Mouse (Mus musculus) heart, embryonic 13.5 days (tissue): ENCODE data around the gene Phpt1. TPM values are rescaled to one million over a fixed set of nuclear protein-coding genes. Genes with fewer than 3 reads are reported as not detected.

Experiments
- ATAC-seq: fragments of 200-750 bp; cut with Nextera tagmentation; 2 replicates; pipeline ENCODE4 v1.8.0; 2017; ENCODE audit warnings: moderate TSS enrichment; ENCODE audit not compliant: insufficient number of reproducible peaks, low FRiP score, low TSS enrichment; ENCODE audit errors: extremely low read depth
- H3K27ac ChIP-seq: fragments of 300-500 bp; sonication (generic); replicated peaks from 2 replicates; pipeline ENCODE4 v1.5.1; 2015; ENCODE audit warnings: moderate library complexity, mild to moderate bottlenecking, inconsistent platforms
- H3K27me3 ChIP-seq: fragments of 300-500 bp; sonication (generic); replicated peaks from 2 replicates; pipeline ENCODE4 v1.6.1; 2015; ENCODE audit warnings: mild to moderate bottlenecking, inconsistent platforms
- H3K36me3 ChIP-seq: fragments of 300-500 bp; sonication (generic); 2 replicates; pipeline ENCODE4 v1.6.1; 2015; ENCODE audit warnings: mild to moderate bottlenecking, inconsistent platforms
- H3K4me1 ChIP-seq: fragments of 300-500 bp; sonication (generic); 2 replicates; pipeline ENCODE4 v1.6.1; 2015; ENCODE audit warnings: inconsistent platforms
- H3K4me2 ChIP-seq: fragments of 300-500 bp; sonication (generic); 2 replicates; pipeline ENCODE4 v1.6.1; 2015; ENCODE audit warnings: inconsistent platforms, mild to moderate bottlenecking, moderate library complexity
- H3K4me3 ChIP-seq: fragments of 300-500 bp; sonication (generic); 2 replicates; pipeline ENCODE4 v1.5.1; 2015; ENCODE audit warnings: moderate library complexity, mild to moderate bottlenecking, inconsistent platforms
- H3K9ac ChIP-seq: fragments of 300-500 bp; sonication (generic); 2 replicates; pipeline ENCODE4 v1.6.1; 2015; ENCODE audit warnings: inconsistent platforms, mild to moderate bottlenecking, moderate library complexity
- H3K9me3 ChIP-seq: fragments of 300-500 bp; sonication (generic); 2 replicates; pipeline ENCODE4 v1.6.1; 2016; ENCODE audit warnings: inconsistent platforms
- WGBS: fragments of 180-500 bp; shearing (Covaris S2); methylation state at CpG from one replicate; pipeline ENCODE4 v1.1.7; 2015; ENCODE audit warnings: mixed read lengths; 5-methylcytosine and 5-hydroxymethylcytosine counted together
- polyA plus RNA-seq: library from polyadenylated mRNA; unstranded; fragments of >200 nt; fragmentation: Nextera tagmentation; extraction: Ambion mirVana; gene quantifications from 2 replicates; pipeline ENCODE4 v1.2.1, GENCODE M21; 2015

Gene Phpt1
- 177 and 199 TPM in 2 replicates for polyA plus RNA-seq

DNA sequence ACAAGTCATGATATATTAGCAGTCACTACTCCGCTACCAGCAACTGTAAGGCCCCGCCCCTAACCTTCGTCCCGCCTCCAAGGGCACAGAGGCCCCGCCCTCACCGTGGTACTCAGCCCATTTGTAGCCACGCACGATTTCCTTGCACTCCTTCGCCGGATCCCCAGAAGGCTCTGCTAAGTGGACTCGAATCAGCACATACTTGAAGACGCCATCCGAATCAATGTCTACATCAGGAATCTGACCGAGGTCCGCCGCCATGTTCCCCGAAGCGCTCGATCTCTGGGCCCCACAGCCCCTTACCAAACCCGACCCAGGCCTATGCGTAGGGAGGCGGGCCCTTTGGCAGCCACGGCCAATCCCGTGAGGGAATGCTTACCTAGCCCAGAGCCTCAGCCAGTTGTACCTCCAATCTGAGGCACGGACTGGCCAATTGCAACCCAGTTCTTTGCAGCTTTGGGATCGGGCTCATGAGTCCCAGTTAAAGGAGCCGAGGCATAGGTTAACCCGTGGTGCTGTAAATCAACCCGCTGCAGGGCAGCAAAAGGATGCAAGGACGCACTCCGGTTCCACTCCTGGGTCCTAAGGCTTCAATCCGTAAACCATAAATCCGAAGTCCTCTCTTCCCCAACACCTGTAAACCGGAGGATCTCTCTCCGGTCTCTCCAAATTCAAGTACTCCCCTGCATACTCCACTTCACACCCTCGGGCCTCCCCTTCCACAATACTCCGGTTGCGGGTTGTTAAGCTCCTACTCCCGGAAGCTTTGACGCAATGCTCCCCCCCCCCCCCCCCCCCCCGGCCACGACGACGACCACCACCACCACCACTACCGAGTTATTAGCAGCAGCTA lies at the start of gene Phpt1, which contains the start of gene Mamdc4:
Gene Phpt1, minus strand, starts transcription at position 646 of the 853 bp plus-strand sequence.
Gene Mamdc4, minus strand, starts transcription at position 267 of the 853 bp plus-strand sequence.
- WGBS = under 1% methylated on average over 41 of the region's 45 CpGs
- Histone ChIP-seq H3K27ac (peak within 1 kb of the TSS; percentile 90), H3K9ac (peak within 1 kb of the TSS; percentile 86), H3K4me1 (peaks cover 56% of the 10 kb centered on the region), H3K36me3 (peaks cover 26% of the 10 kb centered on the region), H3K9me3 (no peaks in the 10 kb centered on the region), H3K4me2 (peak within 1 kb of the TSS; percentile 90), H3K4me3 (peak within 1 kb of the TSS; percentile 71), H3K27me3 (peaks cover 42% of the 10 kb centered on the region)
- peak; percentile 91 for ATAC-seq

DNA sequence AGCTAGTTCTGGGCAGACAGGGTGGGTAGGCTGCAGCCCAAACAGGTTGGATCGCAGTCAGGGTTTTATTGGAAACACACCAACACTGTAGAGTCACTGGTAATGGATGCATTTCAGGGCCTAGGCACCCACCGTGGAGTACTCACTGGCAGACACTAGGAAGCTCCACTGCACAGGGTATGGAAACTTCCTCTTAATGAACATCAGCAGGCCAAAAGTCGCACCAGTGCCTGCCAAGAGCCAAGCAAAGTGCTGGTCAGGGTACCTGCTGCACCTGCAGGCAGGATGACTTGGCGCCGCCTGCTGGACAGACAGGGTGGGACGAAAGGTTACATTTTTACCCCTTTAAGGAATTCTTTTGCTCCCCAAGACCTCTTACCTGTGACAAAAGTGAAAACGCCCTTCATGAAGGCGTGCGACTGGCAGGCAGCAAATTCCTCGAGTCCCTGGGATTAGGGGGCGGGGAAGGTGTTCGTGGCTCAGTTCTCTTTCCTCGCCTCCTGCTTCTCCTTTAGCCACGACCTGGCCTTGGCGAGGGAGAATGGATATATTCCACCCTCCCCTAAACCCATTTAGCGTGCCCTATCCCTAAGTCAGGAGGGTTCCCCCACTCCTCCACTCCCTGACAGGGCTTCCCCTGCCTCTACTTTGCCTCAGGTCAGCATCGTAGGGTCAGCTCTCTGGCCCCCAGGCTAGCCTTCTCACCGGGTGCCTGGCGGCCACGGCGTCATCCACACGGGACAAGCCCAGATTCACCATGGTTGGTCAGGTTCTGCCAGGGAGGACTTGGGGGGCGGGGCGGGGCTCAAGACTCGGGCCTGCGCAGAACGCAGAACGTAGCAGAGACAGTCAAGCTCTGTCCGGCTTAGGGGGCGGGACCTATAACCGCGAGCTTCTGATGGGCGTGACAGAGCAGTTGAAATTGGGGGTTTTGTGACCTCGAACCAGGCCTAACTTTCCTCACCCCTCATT lies 46.5 kb upstream of the Phpt1 start, which contains the start of gene Tmem141:
Gene Tmem141, minus strand, starts transcription at position 777 of the 972 bp plus-strand sequence.
- peak; percentile 82 for ATAC-seq
- Histone ChIP-seq H3K4me1 (peaks cover 14% of the 10 kb centered on the region), H3K9me3 (no peaks in the 10 kb centered on the region), H3K9ac (peak within 1 kb of the TSS; percentile 71), H3K4me3 (peak within 1 kb of the TSS; percentile 54), H3K27me3 (peaks cover 39% of the 10 kb centered on the region), H3K4me2 (peak within 1 kb of the TSS; percentile 75), H3K27ac (peak within 1 kb of the TSS; percentile 31; the same call in 1 of the 2 replicates), H3K36me3 (no peaks in the 10 kb centered on the region)
- 7% methylated on average over 34 of the region's 34 CpGs for WGBS

DNA sequence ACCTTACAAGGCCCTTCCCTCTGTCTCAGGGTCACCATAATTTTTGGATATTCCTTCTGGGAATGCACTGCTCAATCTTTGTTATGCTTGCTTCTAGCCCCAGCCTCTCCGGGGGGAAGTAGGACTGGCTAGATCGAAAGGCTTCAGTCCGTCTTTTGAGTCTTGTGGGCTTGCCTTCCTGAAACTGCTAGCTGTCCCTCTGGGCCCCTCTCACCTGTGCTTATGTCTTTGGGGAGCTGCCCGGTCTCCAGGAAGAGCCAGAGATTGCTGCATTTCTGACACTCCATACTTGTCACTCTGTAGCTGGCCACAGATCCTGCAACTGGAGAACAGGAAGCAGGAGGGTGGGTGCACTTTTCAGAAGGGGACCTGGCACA lies 45.8 kb upstream of the Phpt1 start:
- H3K27ac ChIP-seq = no peak overlapping the region
- 76% methylated on average over 4 of the region's 4 CpGs for whole genome bisulfite sequencing
- peaks cover 21% of the 10 kb centered on the region for H3K4me1 ChIP-seq
- peak overlapping the region; percentile 75 for H3K4me2 ChIP-seq
- peaks cover 41% of the 10 kb centered on the region for H3K27me3 ChIP-seq
- peak overlapping the region; percentile 71; the same call in 1 of the 2 replicates for H3K9ac ChIP-seq
- H3K36me3 ChIP-seq = no peaks in the 10 kb centered on the region
- no peak overlapping the region; the same call in 1 of the 2 replicates for H3K4me3 ChIP-seq
- no peaks in the 10 kb centered on the region for H3K9me3 ChIP-seq
- no peak for ATAC-seq

DNA sequence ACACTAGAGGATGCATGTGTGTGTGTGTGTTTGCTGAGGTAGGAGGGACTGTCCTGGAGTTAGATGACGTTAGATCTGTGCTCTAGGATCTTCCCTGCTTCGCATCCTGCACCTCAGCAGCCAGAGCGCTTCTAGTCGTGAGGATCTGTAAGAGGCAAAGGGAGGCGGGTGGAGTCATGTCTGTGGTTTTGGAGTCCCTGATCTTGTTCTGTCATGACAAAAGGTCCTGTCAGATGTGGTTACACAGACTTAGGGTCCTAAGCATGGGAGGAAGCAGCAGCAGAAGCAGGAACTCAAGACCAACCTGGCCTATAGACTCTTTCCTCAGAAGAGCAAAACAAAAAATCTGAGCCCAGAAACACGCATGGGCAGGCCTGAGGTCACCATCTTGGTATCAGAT lies 45.4 kb upstream of the Phpt1 start:
- Histone ChIP-seq H3K9me3 (no peaks in the 10 kb centered on the region), H3K27ac (no peak overlapping the region), H3K4me3 (no peak overlapping the region), H3K36me3 (no peaks in the 10 kb centered on the region), H3K4me1 (peaks cover 23% of the 10 kb centered on the region), H3K27me3 (peaks cover 45% of the 10 kb centered on the region), H3K9ac (no peak overlapping the region; the same call in 1 of the 2 replicates), H3K4me2 (no peak overlapping the region)
- no peak for ATAC-seq
- 67% methylated on average over 6 of the region's 6 CpGs for WGBS

DNA sequence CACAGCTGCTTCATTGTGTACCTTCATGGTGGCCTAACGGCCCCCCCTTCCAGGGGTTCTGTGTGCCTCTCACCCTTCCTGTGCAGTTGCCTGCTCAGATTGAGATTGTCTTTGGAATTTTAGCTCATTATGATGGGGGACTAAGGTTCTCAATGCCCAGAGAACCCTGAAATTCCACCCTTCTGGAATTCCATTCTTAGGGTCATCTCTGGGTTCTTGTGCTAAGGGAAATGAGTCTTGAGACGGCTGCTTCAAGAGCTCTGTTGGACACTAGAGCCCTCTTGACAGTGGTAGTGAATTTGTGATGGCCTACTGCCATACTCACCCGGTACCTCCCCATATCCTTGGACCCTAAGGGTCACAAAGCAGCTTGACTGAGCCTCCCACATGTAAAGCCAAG lies 42.6 kb upstream of the Phpt1 start, which contains the start of gene Ccdc183:
Gene Ccdc183, minus strand, starts transcription at position 101 of the 400 bp plus-strand sequence.
- Histone ChIP-seq H3K4me1 (peaks cover 23% of the 10 kb centered on the region), H3K4me2 (peak within 1 kb of the TSS; percentile 42; the same call in 1 of the 2 replicates), H3K27ac (no peak within 1 kb of the TSS), H3K4me3 (no peak within 1 kb of the TSS), H3K9ac (no peak within 1 kb of the TSS), H3K36me3 (no peaks in the 10 kb centered on the region), H3K27me3 (peaks cover 73% of the 10 kb centered on the region), H3K9me3 (no peaks in the 10 kb centered on the region)
- 61% methylated on average over 3 of the region's 3 CpGs for WGBS
- ATAC-seq = no peak

DNA sequence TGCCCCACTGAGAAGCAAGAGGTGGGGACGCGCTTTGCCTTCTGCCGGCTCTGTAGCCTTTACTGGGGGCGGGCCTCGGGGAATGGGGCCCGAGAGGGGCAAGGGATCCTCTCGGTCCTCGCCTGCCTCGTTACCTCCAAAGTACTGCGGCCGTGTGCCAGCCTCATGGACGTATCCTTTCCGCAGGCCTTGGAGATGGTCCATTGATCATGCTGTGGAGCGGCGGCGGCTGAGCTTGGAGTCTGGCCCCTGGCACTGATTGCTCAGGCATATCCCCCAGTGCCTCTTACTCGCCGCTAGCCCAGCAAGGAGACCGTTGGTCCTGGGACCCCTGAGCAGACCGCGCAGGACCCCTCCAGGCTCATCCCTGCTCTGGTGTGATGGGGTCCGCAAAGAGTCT lies 41.4 kb upstream of the Phpt1 start:
- Histone ChIP-seq H3K9ac (peak overlapping the region; percentile 15; the same call in 1 of the 2 replicates), H3K4me1 (peaks cover 14% of the 10 kb centered on the region), H3K4me3 (peak overlapping the region; percentile 13; the same call in 1 of the 2 replicates), H3K36me3 (no peaks in the 10 kb centered on the region), H3K4me2 (peak overlapping the region; percentile 42), H3K9me3 (no peaks in the 10 kb centered on the region), H3K27me3 (peaks cover 84% of the 10 kb centered on the region), H3K27ac (no peak overlapping the region)
- 14% methylated on average over 22 of the region's 22 CpGs for WGBS
- no peak for ATAC-seq

DNA sequence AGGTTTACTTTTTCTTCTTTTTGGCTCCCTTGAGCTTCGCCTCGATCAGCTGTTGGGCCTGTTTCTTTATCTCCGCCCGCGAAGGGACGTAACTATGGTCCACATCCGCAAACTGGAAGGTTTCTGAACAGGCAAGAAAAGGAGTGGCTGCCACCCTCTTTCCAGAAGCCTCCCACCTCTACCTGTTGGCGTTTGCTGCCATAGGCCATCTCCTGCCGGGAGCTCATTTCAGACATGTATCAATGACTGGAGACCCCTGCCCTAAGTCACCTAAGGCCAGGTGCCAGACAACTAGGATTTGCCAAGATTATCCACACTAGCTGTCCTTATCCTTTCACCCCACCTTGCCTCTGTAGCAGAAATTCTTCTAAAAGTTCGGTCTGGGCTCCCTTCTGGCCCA lies 33.6 kb upstream of the Phpt1 start:
- Histone ChIP-seq H3K36me3 (peaks cover 9% of the 10 kb centered on the region; the same call in 1 of the 2 replicates), H3K4me3 (peak overlapping the region; percentile 100), H3K4me2 (peak overlapping the region; percentile 78), H3K27me3 (peaks cover 31% of the 10 kb centered on the region), H3K9ac (peak overlapping the region; percentile 100; the same call in 1 of the 2 replicates), H3K4me1 (peaks cover 24% of the 10 kb centered on the region), H3K27ac (no peak overlapping the region), H3K9me3 (no peaks in the 10 kb centered on the region)
- no peak for ATAC-seq
- WGBS = 72% methylated on average over 10 of the region's 10 CpGs

DNA sequence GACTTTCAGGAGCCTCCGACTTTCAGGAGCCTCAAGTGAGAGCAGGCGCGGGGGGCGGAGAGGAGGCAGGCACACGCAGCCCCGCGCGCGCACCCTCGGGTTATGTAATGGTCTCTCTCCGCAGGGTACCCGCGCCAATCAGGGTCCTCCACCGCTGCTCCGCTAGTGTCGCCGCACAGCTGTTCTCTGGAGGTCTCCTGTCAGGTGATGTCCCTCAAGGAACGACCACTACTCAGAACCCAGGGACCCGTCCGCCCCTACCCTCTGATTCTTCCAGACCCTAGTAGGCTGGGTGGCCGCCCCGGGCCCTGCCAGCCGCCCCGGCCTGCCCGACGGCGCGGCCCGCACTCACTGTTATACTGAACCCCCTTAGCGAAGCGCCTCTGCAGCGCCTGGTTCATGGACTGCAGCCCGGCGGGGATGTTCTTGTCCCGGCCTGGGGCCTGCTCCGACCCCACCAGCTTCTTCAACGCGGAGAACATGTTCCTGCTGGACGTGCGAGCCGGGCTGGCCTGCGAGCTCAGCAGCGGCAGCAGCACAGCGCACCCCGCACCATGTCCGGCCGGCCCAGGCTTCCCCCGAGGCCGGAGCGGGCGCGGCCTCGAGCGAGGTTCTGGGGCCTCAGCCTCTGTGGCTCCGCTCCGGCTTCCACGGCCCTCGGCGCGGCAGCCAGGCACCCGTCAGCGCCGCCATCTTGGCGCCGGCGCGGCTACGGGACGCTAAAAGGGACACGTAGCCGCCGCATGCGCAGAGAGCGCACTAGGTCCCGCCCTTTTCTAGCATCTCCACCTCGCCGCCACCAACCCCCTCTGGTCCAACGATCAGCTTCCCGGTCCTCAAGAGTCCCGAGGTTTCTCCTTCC lies 33.0 kb upstream of the Phpt1 start, which contains the start of gene Rabl6:
Gene Rabl6, minus strand, starts transcription at position 761 of the 862 bp plus-strand sequence.
- H3K27me3 ChIP-seq = peaks cover 24% of the 10 kb centered on the region; the same call in 1 of the 2 replicates
- ATAC-seq = 0 out of 2 replicates have a peak, but pooled peaks have one; percentile 64
- peak within 1 kb of the TSS; percentile 100 for H3K9ac ChIP-seq
- H3K9me3 ChIP-seq = no peaks in the 10 kb centered on the region
- WGBS = under 1% methylated on average over 79 of the region's 80 CpGs
- peak within 1 kb of the TSS; percentile 96 for H3K27ac ChIP-seq
- H3K4me2 ChIP-seq = peak within 1 kb of the TSS; percentile 78
- peaks cover 24% of the 10 kb centered on the region for H3K4me1 ChIP-seq
- H3K36me3 ChIP-seq = peaks cover 14% of the 10 kb centered on the region; the same call in 1 of the 2 replicates
- H3K4me3 ChIP-seq = peak within 1 kb of the TSS; percentile 100

DNA sequence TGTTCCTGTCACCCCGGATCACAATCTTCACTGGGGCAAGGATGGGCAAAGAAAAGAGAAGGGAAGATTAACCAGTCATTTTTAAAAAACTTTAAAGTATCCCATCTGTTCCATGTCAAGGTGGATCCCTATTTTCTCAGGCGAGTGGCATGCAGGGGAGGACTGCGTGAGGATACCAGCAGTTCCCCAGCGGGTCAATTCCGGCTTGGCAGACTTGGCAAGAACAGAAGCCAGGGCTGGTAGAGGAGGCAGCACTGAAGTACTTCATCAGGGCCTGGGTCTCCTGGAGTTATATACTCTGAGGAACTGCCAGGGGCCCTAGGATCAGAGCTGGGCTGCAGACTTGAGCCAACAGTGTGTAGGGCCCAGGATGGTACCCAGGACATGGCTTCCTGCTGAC lies 27.5 kb upstream of the Phpt1 start:
- H3K9me3 ChIP-seq = no peaks in the 10 kb centered on the region
- H3K9ac ChIP-seq = no peak overlapping the region
- ATAC-seq = no peak
- H3K36me3 ChIP-seq = peaks cover 69% of the 10 kb centered on the region
- no peaks in the 10 kb centered on the region for H3K27me3 ChIP-seq
- H3K4me2 ChIP-seq = no peak overlapping the region
- peaks cover 34% of the 10 kb centered on the region for H3K4me1 ChIP-seq
- H3K27ac ChIP-seq = no peak overlapping the region
- H3K4me3 ChIP-seq = no peak overlapping the region
- 87% methylated on average over 5 of the region's 5 CpGs for WGBS

DNA sequence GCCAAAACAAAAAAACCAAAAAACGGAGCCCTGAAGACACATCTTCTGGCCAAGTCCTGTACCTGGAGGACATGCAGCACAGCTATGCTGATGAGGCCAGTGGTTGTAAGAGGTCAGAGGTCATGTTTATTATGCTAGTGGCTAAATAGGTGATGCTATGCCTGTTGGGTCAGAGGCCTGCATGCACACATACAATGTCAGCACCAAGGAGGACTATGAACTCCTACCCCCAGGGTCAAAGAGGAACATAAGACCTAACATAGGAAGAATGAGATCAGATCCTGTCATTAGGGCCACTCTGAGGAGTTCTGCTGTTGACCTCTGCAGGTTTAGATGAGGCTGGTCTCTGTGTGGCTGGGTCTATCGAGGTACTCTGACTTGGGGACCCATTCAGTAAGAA lies 25.0 kb upstream of the Phpt1 start:
- H3K4me2 ChIP-seq = no peak overlapping the region
- no peak overlapping the region for H3K9ac ChIP-seq
- ATAC-seq = no peak
- no peaks in the 10 kb centered on the region for H3K9me3 ChIP-seq
- peaks cover 94% of the 10 kb centered on the region for H3K36me3 ChIP-seq
- 90% methylated on average over 2 of the region's 2 CpGs for WGBS
- H3K4me3 ChIP-seq = no peak overlapping the region
- peaks cover 17% of the 10 kb centered on the region for H3K4me1 ChIP-seq
- no peak overlapping the region for H3K27ac ChIP-seq
- H3K27me3 ChIP-seq = no peaks in the 10 kb centered on the region
